Mouse (Mus musculus) midbrain, postnatal 0 days (tissue): ENCODE data around the gene Ssty1. TPM values are rescaled to one million over a fixed set of nuclear protein-coding genes. Genes with fewer than 3 reads are reported as not detected.
"Not testable (repeated sequence)": the region's sequence is repeated elsewhere in the genome, so short reads cannot be mapped to it uniquely, and the experiment has no call there.

ENCODE experiments used
- ATAC-seq: fragments of 200-750 bp; cut with Nextera tagmentation; 2 replicates; pipeline ENCODE4 v1.8.0; 2017; ENCODE audit warnings: moderate number of reproducible peaks, mild to moderate bottlenecking, moderate TSS enrichment, moderate library complexity; ENCODE audit not compliant: low FRiP score
- DNase-seq: peaks from one replicate; pipeline ENCODE4 v3.0.0-alpha.2; 2015; ENCODE audit warnings: low spot score
- H3K27ac ChIP-seq: fragments of 300-500 bp; sonication (generic); 2 replicates; pipeline ENCODE4 v1.5.1; 2014; ENCODE audit warnings: low read depth, mild to moderate bottlenecking, low read length, mixed read lengths
- H3K27me3 ChIP-seq: fragments of 300-500 bp; sonication (generic); 2 replicates; pipeline ENCODE4 v1.6.1; 2014; ENCODE audit warnings: low read length, control low read depth, mixed read lengths; ENCODE audit not compliant: insufficient read depth
- H3K36me3 ChIP-seq: fragments of 300-500 bp; sonication (generic); 2 replicates; pipeline ENCODE4 v1.6.1; 2014; ENCODE audit warnings: low read length, control low read depth, mixed read lengths; ENCODE audit not compliant: insufficient read depth
- H3K4me1 ChIP-seq: fragments of 300-500 bp; sonication (generic); 2 replicates; pipeline ENCODE4 v1.6.1; 2014; ENCODE audit warnings: mild to moderate bottlenecking, control low read depth, antibody characterized with exemption, low read length, mixed read lengths; ENCODE audit not compliant: insufficient read depth
- H3K4me2 ChIP-seq: fragments of 300-500 bp; sonication (generic); 2 replicates; pipeline ENCODE4 v1.6.1; 2014; ENCODE audit warnings: low read depth, mild to moderate bottlenecking, low read length, mixed read lengths; ENCODE audit not compliant: poor library complexity, severe bottlenecking
- H3K4me3 ChIP-seq: fragments of 300-500 bp; sonication (generic); 2 replicates; pipeline ENCODE4 v1.5.1; 2014; ENCODE audit warnings: low read depth, mild to moderate bottlenecking, low read length, moderate library complexity
- H3K9ac ChIP-seq: fragments of 300-500 bp; sonication (generic); replicated peaks from 2 replicates; pipeline ENCODE4 v1.6.1; 2014; ENCODE audit warnings: mild to moderate bottlenecking, low read length, moderate library complexity, mixed read lengths; ENCODE audit not compliant: poor library complexity, severe bottlenecking
- H3K9me3 ChIP-seq: fragments of 300-500 bp; sonication (generic); 2 replicates; pipeline ENCODE4 v1.6.1; 2016; ENCODE audit warnings: low read length, control low read depth
- WGBS: fragments of 180-500 bp; shearing (Covaris S2); extraction: QIAGEN DNeasy Blood & Tissue Kit; methylation state at CpG from one replicate; pipeline ENCODE4 v1.1.7; 2014; 5-methylcytosine and 5-hydroxymethylcytosine counted together
- polyA plus RNA-seq: library from polyadenylated mRNA; unstranded; fragments of >200 nt; fragmentation: Nextera tagmentation; extraction: Ambion mirVana; gene quantifications from 2 replicates; pipeline ENCODE4 v1.2.1, GENCODE M21; 2015
- total RNA-seq: library from RNA; depleted of rRNA; stranded (reverse); fragments of >200 nt; gene quantifications from 2 replicates; pipeline ENCODE4 v1.2.3, GENCODE M21; 2014; rRNA removed

The Ssty1 gene
- total RNA-seq (not detected in 2 replicates), polyA plus RNA-seq (not detected in 2 replicates)

DNA sequence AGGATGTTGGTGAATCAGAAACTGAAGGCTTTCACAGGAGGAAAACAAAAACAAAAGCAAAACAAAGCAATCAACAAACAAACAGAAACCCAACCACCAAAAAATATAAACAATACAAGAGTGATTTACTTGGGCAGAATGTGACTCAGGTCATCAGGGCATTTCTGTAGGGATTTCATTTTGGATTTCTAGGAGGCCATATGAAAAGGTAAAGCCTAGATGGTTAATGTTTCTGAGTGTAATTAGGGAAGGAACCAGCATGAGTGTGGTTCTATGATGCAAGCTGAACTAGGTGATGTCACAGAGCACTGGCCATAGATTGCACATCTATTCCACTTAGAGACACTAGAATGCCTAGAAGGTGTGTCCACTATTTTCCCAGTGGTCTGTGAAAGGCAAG lies at the start of gene Ssty1:
Ssty1 (plus strand) TSS at position 301 of the 400 bp plus-strand sequence.
- H3K36me3 ChIP-seq, ATAC-seq, H3K27me3 ChIP-seq, DNase-seq, H3K9ac ChIP-seq, H3K27ac ChIP-seq, H3K4me3 ChIP-seq, H3K4me1 ChIP-seq, H3K9me3 ChIP-seq, H3K4me2 ChIP-seq: not testable (repeated sequence)

DNA sequence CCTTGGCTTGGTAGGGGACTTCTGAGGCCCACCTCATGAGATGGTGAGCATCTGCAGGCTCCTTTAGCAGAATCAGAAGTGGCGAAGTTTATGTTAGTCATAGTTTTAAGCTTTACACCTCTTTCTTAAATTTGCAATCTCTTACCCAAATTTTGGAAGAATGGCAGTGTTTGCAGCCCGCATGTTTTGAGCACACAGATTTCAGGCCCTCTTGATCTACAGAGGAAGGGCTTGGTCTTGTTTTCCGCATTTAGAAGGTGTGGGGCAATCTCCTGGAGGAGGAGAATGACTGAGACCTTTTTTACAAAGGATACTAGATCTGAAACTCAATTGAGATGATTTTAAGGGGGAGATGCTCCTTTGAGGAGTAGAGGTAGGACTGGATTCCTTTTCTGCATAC lies 27.2 kb upstream of the Ssty1 start, which contains the start of gene Gm21764:
Gm21764 (minus strand) TSS at position 101 of the 400 bp plus-strand sequence.
- H3K9me3 ChIP-seq, ATAC-seq, H3K36me3 ChIP-seq, H3K4me3 ChIP-seq, DNase-seq, H3K4me2 ChIP-seq, H3K27ac ChIP-seq, H3K27me3 ChIP-seq, H3K4me1 ChIP-seq, H3K9ac ChIP-seq: not testable (repeated sequence)
- no CpG with 5 or more reads among the region's 3 CpGs for WGBS

Other genes with a start within 250 kb of the Ssty1 start
- gene Gm21904, start 242.8 kb upstream of the Ssty1 start, total RNA-seq: not detected in 2 replicates
- not detected in 2 replicates for gene Gm21904, start 242.8 kb upstream of the Ssty1 start, polyA plus RNA-seq
- not detected in 2 replicates for gene Gm20772, start 214.4 kb upstream of the Ssty1 start, total RNA-seq
- gene Gm20772, start 214.4 kb upstream of the Ssty1 start, polyA plus RNA-seq: not detected in 2 replicates
- not detected in 2 replicates for gene Gm20831, start 214.4 kb upstream of the Ssty1 start, total RNA-seq
- not detected in 2 replicates for gene Gm20831, start 214.4 kb upstream of the Ssty1 start, polyA plus RNA-seq
- gene Srsy, start 151.8 kb upstream of the Ssty1 start, total RNA-seq: not detected in 2 replicates
- gene Srsy, start 151.8 kb upstream of the Ssty1 start, polyA plus RNA-seq: not detected in 2 replicates
- gene Gm21764, start 27.3 kb upstream of the Ssty1 start, total RNA-seq: not detected in 2 replicates
- not detected in 2 replicates for gene Gm21764, start 27.3 kb upstream of the Ssty1 start, polyA plus RNA-seq